Mouse (Mus musculus) liver, embryonic 14.5 days (tissue): ENCODE results near the gene Foxl1.

Experiments used
- CTCF ChIP-seq: IDR thresholded peaks from 2 replicates; pipeline ENCODE4 v1.5.1; 2016; ENCODE audit warnings: antibody characterized with exemption, low read depth, control low read depth
- EP300 ChIP-seq: IDR thresholded peaks from 2 replicates; pipeline ENCODE4 v1.6.1; 2016; ENCODE audit warnings: antibody characterized with exemption, low read depth

DNA sequence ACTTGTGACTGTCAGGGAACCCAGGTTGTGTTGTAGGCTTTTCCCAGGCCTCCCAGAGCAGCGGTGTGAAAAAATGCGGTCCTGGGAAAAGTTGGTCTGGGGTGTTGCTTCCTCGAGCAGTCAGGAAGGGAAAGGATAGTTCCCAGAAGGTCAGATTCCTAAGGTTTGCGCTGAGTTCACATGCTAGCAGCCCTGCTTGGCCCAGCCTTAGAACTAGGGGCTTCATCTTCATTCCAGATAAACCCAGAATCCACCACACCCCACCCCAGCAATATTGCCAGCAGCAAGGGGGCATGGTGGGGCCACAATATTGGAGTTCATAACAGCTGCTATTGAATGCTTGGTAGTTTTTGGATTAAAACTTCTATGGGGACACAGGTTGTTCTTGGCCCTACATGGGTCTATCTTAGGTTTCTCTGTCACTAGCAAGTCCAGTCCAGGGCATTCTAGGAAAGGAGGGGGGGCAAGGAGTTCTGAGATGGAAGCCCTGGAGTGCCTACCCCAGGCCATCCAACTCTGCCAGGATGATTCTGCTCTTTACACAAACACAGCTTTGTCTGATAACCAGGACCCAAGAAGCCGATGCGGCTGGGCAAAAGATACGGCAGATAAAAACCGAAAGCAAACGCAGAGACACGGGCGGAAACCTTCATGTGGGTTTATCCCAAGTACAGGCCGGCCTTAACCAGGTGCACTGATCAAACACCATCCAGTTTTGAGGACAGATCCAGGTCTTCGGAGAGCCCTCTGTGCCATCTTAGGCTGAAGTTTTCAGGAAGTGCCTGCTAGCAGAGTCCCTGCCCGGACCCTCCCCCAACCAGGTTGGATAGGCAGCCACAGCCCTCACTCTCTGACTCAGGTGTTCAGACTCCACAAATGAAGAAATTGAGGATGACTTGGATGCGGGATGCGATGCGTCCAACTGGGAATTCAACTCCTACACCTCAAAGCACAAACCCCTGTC is 7.0 kb upstream of the Foxl1 start:
- no peak for TF ChIP-seq CTCF
- no peak for TF ChIP-seq EP300
